Mouse (Mus musculus): ENCODE measurements around the gene Wdr95.

DNA sequence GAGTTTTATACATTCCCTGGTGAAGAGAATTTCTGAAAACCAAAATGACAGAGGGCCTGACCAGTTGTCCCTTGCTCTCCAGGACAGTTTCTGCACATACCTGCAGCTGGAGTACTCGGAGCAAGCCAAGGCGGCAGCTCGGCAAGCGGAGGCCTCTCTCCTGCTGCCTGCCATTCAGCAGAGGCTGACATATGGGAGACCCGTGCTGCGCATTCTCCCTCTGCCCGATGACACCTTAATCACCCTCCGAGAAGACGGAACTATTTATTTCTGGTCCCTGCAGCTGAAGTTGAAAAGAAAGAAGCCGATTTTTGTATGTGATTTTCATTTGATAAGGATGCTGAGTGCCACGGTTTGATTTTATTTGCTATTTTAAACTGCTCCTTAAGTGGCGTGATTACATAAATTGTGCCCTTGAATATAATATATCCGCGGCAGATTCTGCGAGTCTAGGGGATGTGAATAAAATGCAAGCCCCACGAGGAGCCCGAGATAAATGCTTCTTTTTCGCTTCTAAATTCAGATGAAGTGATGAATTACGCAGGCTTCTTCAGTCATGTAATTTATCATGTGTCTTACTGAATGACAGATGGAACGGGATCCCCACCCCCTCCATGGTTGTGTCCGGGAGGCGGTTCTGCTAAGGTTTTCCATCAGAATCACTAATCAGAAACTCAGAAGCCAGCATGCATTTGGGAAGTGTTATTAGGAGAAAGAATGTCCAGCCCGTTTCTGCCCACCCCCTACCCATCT, 24.9 kb upstream of the Wdr95 start:
- TF ChIP-seq EP300 (IDR thresholded peaks at IDR 0.05; ENCODE audit: insufficient read depth, low read depth, low read length) = no peak
- no peak for TF ChIP-seq POLR2A (IDR thresholded peaks at IDR 0.05; ENCODE audit: insufficient read depth, low read depth, low read length)
- TF ChIP-seq CTCF (IDR thresholded peaks at IDR 0.05) = no peak

Data from heart, adult 2 months (tissue).